Mouse (Mus musculus) gastrocnemius, postnatal 4 days (tissue): Measurements from ENCODE around the gene Il33. TPM values are rescaled to one million over a fixed set of nuclear protein-coding genes. Genes with fewer than 3 reads are reported as not detected.
"Not testable (repeated sequence)": the region's sequence is repeated elsewhere in the genome, so short reads cannot be mapped to it uniquely, and the experiment has no call there.

Experiments used
- DNase-seq, 2 experiments: peaks; one replicate each; pipeline ENCODE4 v3.0.0; 2021 to 2022; ENCODE audit warnings: low spot score in 2 of 2, mixed read lengths in 2 of 2
- total RNA-seq, 2 experiments: library from RNA; stranded (reverse); gene quantifications; 2 replicates each; pipeline ENCODE4 v1.2.3; 2021

The Il33 gene
- total RNA-seq, 2 experiments from 2014 or later = 5.2 to 12.2 TPM

DNA sequence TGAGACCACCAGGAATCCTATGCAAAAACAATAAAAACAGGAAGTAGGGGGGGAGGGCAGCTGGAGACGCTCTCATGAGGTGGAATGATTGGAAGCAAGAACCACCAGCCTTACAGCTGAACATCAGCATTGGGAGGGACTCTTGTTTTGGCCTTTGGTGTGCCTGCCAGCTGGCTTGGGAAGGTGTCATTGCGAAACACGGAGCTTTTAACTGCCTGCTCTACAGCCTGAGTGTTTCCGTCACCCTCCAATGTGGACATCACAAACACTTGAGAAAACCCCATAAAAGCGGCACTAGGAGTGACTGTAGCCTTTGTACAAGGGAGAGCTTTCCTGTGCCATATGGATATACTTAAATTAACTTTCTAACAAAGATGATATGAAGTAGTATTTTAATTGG, 5.4 kb downstream of the Il33 start:
- peak in 1 of 2 experiments; percentile 32 for DNase-seq

DNA sequence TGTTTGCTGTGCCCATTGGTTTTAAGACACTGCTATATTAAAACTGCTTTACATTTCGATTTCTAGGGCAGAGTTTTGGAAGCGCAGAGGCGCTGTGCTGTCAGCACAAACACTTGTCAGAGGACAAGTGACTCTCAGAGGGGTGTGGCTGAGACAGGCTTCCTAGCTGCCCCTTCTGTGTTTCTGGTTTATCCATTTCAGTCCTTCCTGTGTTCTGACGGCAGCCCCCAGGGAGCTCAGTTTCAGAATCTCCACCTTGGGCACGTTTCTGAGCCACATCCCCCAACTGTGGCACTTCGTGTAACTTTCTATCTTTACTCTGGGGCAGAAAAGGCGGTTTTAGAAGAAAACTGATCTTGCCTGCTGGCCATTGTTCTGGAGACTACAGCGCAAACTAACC, 12.5 kb downstream of the Il33 start:
- DNase-seq = no peak

DNA sequence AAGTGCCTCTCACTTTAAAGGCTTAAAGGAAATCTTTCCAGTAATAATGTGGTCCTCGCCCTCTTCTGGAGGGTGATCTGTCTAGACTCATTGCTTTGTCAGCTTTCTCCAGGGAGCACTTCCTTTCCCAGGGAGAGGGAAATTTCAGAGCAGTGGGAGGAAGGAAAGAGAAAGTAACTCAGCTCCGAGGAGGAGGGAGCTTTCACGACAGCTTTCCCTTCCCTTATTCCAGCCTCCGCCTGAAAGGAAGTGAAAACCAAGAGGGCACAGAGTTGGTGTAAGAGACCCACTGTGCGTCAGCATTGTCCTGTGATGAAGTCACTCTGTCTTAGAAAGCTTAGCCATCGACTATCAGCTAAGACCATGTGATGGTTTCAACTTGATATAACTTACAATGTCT, 15.3 kb downstream of the Il33 start:
- no peak for DNase-seq

DNA sequence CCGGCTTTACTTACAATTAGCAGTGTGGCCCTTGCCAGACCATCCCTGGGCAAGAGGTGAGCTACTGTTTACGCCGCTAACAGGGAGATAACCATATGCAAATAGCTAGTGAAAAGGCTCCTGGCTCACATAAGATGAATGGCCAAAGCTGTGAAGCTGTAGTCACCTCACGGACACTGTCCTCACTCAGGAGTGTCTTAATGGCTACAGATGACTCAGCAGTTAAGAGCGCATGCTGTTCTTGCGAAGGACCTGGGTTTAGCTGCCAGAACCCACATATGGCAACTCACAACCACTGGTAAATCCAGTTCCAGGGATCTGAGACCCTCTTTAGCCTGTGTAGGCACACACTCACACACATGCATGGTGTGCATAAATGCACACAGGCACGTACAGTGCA, 16.3 kb downstream of the Il33 start:
- no peak for DNase-seq

DNA sequence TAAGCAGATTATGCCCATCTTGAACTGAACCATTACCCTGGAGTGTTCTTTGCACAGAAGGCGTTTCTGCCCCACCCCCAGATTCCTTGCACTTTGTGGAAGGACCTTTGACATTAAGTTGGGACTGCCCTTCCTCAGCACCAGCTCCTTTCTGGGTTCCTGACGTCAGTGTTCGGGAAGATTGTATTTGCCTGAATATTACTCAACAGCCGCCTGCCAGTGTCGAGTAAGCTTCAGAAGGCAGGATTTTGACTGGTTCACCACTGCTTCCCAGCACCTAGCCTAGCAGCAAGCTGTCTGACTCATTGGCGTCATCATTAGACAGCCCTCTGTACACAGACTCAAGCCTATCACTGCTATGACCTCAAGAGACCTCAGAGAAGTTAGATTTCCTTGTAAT, 17.4 kb downstream of the Il33 start:
- no peak for DNase-seq

DNA sequence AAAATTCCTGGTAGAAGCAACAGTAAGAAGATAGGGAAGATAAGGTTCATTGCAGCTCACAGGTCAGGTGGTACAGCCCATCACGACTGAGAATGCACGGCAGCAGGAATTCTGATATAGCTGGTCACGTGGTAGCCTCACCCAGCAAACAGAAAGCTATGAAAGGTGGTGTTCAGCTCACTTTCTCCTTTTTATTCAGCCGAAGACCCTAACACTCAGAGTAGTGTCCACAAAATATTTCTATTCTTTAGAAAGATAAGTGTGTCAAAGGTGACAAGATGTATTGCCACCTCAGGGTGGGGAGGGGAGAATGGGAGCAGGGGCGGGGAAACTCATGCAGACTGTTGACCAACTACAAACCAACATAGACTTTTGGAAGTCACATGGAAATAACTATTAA, 19.5 kb downstream of the Il33 start:
- no peak for DNase-seq

DNA sequence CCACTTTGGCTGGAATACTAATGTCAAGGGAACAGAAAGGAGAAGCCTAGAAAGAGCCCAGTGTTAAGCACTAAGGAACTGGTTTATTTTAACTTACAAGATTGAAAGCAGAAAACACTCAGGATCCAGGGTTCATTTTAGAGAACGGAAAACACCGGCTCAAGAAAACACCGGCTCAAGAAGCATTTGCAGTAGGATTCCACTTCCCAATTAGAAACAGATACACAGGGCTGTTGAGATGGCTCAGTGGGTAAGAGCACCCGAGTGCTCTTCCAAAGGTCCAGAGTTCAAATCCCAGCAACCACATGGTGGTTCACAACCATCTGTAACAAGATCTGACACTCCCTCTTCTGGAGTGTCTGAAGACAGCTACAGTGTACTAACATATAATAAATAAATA, 20.0 kb downstream of the Il33 start:
- DNase-seq = not testable (repeated sequence)

DNA sequence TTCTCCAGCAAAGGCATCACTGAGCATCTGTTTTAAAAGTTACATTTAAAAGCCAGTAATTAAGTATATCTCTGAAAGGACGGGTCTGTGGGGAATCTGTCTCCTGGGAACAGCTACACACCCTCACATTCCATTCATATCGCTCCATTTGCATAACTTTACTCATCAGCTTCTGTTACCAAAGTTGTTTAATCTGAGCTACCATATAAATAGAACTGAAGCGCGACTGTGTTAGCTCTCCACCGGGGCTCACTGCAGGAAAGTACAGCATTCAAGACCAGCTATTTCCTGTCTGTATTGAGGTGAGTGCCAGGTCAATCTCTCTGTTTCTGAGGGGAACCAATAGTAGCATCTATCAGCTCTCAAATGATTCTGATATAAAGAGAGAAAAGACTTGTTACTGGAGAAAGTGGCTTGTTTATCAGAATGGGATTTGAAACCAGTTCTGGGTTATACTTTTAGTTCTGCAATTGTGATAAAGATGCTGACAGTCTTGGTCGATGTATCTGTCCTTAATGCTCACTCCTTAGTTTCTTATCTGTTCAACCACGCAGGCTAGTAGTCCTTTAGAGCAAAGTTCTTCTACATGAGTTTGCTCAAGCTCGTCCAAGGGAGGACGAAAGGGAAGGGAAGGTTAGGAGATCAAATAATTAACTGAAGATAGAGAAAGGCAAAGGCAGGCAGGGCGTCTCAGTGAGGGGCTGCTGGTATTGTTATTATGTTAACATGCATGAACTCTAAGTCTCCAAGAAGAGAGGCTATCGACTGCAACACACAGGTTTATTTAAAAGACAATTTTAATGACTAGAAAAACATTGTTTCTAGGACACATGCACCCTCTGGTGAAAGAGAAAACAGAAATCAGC, 20.9 kb downstream of the Il33 start:
- DNase-seq = no peak

DNA sequence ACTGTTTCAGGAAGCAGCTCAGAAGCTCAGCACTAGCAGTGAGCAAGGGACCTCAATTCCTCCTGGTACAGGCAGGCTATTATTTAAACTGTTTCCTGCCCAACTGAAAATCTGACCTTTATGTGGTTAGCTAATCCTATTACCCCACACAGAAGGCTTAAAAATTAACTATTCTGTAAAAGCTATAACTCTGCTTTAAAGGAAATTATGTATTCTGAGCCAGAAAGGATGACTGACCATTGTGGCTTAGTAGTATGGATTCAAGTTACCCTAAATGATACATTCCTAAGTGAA, 21.5 kb downstream of the Il33 start:
- no peak for DNase-seq

DNA sequence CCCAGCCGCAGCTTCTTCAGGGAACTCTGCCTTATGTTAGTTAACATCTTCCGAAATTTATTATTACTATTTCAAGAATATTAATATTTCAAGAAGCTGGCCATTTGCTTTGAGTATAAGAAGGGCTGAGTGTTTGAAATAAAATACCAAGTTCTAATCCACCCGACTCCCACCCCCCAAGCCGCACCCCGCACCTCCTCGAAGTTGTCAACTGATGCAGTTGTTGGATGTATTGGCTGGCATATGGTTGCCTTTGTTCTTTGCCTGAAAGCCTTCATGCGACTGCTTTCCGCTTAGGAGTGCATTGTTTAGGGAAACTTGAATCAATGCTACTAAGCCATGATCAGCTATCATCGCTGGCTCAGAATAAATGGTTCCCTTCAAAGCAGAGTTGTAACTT, 22.1 kb downstream of the Il33 start:
- DNase-seq = no peak

DNA sequence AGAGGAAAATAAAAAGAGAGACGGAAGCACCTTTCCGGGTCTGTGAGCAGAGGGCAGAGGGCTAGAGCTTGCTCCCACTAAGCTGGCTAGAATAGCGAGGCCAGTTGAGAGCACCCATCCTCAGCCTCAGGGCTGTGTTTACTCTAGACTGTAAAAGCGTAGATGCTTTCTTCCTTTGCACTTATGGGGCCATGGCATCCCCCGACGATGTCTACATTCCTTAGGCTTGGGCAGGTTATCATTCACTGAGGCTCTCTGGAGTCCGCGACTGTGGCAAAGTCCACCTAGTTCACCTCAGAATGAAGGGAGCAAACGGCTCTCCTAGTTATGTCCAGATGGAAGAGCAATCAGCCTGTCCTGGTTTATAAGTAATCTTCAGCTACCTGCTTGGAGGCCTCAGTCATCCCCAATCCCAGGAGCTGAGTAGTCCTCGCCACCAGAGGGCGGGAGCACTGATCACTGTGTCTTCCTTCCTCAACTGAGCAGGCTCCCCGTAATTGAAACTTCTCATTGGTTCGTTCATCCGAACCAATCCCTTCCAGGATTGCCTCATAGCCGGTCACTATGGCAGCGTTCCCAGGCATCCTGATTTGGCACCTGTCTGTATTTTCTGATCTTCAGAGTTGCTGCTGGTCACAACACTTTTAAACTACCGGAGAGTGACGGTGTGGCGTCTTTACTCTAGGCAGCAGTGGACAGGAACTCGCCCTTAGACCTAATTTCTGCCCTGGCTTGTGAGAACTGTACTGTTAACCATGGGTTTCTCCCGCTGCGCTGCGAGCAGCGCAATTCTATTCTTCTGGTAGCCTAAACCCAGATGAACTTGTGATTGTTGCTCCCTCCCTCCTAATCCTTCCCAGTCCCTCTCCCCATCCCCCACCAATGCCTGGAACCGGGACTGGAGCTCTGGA, 23.2 kb downstream of the Il33 start:
- DNase-seq = peak; percentile 53 to 77

DNA sequence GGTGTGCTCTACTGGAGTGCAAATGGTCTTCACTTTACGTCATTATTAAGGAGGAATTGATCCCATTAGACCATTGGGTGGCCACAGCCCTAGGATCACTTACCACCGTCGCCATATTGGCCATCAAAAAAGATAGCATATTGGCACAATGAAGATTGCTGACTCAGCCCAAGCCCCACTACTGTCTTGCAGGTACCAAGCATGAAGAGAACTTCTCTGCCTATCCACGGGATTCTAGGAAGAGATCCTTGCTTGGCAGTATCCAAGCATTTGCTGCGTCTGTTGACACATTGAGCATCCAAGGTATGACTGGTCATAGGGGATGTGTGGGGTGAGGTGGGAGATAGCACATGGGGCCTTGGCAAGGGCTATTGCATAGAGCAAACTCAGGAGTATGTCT, 27.6 kb downstream of the Il33 start:
- DNase-seq = no peak

DNA sequence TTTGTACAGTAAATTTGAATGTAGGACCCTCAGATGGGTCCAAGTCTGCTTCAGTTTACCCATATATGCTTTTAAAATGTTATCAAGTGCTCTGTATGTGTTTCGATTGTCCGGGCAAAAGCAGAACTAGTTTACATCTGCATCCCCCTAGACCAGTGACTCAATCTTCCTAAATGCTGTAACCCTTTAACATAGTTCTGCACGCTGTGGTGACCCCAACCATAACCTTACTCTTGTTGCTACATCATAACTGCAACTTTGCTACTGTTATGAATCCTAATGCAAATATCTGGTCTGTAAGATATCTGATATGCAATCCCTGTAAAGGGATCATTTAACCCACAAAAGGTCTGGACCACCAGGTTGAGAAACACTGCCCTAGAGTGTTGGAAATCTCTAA, 28.9 kb downstream of the Il33 start:
- DNase-seq = no peak

DNA sequence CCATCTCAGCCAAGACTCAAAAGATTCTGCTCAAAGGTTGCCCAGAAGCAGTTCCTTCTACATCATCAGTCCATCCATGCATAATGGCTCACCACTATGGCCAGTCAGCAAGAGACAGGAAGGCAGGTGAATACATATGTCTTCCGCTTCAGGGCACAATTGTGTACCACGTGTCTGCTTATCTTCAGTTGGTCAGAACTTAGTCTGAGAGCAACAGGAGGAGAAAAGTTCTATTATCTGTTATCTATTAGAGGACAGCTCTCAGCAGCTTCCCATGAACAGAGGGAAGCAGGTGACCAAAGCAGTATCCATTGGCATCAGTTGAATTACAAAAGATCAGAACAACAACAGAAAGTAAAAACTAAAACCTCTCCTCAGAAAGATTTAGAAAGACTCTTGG, 30.5 kb downstream of the Il33 start:
- DNase-seq = no peak

DNA sequence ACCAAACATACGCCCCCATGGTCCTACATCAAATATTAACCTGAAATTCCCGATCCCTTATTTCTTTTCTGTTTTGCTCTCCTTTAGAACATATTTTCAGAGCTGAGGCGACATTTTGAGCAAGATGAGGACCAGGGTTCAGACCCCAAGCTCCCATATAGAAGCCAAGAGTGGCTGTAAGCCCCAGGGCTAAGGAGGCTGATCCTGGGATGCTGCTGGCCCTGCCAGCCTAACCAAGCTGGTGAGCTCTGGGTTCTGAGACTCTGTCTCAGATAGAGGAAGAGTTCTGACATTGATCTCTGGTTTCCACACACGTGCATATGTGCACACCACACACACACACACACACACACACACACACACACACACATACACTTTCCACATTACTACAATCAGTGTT, 36.0 kb downstream of the Il33 start:
- DNase-seq = no peak

DNA sequence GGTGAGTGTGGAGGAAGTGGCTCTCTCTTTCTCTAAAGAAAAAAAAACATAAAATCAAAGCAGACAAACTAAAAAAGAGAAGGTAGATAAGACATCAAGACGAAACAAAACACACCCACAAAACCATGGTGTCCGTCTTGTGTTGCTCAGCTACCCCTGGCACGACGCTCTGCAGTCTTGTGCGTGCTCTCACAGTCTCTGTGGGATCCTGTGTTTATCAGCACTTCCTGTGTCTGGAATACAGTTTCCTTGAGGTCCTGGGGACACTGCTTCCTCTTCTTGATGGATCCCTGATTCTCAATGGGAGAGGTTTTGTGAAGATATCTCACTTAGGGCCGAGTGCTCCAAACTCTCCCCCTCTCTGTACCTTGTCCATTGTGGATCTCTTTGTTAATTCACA, 36.9 kb downstream of the Il33 start:
- no peak for DNase-seq

DNA sequence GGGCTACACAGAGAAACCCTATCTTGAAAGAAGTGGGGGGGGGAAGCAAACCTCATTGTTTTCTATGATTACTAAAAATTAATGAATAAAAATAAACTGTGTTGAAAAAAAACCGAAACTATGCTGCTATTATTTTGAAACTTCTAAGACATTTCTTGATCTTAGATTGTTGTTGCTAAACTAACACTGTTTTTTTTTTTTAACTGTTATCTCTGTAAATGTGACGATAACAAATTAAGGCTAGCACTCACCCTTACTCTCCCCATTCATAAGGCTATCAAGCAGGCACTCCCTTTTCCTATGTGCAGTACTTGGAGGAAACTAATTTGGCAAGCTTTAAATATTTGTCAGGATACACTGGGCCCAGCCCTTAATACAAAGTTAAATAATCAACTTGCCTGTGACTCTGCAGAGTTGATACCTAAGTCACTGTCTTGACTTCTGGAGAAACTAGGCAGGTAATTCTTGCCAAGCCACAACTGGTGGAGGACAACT, 38.7 kb downstream of the Il33 start:
- DNase-seq = no peak

DNA sequence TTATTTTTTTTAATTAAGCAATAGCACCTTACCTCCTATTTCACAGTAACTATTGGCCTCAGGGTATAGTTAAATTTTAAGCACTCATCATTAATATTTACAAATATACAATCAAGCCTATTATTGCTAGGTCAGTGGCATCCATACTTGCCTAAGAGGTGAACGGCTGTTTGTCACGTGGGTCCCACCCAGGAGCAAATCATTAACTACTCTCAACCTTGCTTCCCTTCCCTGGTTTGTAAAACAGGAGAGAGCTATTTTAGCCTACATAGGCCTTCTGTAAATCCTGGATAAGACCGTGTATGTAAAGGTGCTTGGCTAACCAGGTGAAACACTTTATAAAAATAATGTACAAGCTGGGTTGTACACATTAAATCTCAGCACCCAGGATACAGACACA, 43.0 kb downstream of the Il33 start:
- DNase-seq = no peak

DNA sequence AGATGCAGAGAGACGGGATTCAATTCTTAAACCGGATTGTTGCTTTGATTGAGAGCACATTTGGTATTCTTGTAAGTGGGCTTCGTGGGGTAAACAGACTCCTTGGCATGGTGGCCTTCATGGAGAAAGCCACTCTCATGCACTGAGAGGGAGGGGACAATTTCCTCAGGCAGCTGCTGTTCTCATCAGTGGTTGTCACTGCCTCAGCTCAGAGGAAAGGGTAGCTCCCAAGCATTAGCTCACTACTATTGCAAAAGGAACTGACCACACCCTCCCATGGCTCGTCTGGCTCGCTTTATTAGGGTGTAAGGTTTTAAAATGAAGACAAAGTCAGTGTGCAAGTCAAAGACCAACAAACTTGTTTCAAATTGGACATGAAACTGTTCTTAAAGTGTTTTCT, 48.5 kb downstream of the Il33 start:
- DNase-seq = peak in 1 of 2 experiments; percentile 12

DNA sequence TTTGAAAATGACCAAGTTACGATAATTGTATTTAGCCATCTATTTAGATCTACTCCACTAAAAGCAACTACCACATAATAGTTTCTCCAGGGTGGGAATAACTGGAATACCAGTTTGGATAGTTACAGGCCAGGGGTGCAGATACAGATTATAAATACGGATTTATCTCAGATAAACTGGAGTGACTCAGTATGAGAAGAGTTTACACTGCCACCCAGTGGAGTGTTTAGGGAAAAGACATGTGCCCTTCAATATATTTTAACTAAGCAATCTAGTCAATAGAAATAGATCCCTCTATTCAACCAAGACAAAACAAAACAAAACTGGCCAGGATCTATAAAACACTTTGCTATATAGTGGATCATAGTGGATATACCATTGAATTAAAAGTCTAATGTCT, 53.9 kb downstream of the Il33 start:
- DNase-seq = peak in 1 of 2 experiments; percentile 14

DNA sequence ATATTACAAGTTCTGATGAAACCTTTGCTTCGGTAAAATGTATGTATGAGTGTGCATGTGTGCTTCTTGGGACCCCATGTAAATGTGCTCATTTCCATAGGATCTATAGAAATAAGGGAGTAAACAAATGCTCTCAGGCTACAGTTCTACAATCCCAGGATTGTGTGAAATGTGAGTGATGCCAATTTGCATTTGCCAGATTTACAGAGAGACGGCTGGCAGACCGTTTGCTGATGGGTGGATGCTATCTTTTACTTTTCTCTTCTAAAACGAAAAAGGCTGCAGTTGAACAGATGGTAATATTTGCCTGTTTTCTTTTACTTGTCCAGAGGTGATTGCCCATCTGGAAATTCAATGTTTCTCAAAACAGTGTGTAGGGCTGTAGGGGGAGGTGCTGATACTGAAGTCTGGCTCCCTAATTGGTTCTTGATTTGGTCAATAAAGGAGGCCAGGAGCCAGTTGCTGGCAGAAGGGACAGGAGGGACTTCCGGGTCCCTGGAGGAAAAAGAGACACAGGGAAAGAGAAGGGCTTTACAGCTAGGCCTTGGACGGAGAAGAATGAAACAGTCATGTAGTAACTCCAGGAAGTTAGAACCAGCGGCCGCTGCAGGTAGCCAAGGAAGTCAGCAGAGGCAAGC, 54.7 kb downstream of the Il33 start:
- DNase-seq = no peak
